Mouse (Mus musculus) gastrocnemius, adult 18-20 months (tissue): ENCODE measurements around the gene Stxbp6. TPM values are rescaled to one million over a fixed set of nuclear protein-coding genes. Genes with fewer than 3 reads are reported as not detected.

Experiments
- DNase-seq: peaks from one replicate; pipeline ENCODE4 v3.0.0; 2021; ENCODE audit warnings: low spot score
- total RNA-seq, 2 experiments: library from RNA; stranded (reverse); gene quantifications; 2 replicates each; pipeline ENCODE4 v1.2.3; 2021

Gene Stxbp6
- total RNA-seq, 2 experiments from 2014 or later, result 4.7 to 5.0 TPM

GRCm38 (mm10) chr12:44997422-44997821 lies 77.1 kb downstream of the Stxbp6 start:
- no peak for DNase-seq

- DNase-seq, result no peak
These were observed 77.6 kb downstream of the Stxbp6 start for GRCm38 (mm10) chr12:44996897-44997296.

GRCm38 (mm10) chr12:44996274-44996673 lies 78.2 kb downstream of the Stxbp6 start:
- no peak for DNase-seq

GRCm38 (mm10) chr12:44993391-44993790 lies 81.1 kb downstream of the Stxbp6 start:
- DNase-seq, result peak; percentile 50

GRCm38 (mm10) chr12:44992847-44993246 lies 81.7 kb downstream of the Stxbp6 start:
- no peak for DNase-seq

GRCm38 (mm10) chr12:44990379-44990778 lies 84.1 kb downstream of the Stxbp6 start:
- DNase-seq, result no peak

- DNase-seq, result no peak
These were observed 85.5 kb downstream of the Stxbp6 start for GRCm38 (mm10) chr12:44989011-44989410.

GRCm38 (mm10) chr12:44987762-44988161 lies 86.7 kb downstream of the Stxbp6 start:
- no peak for DNase-seq

GRCm38 (mm10) chr12:44979316-44979848 lies 95.1 kb downstream of the Stxbp6 start:
- DNase-seq, result no peak

GRCm38 (mm10) chr12:44975266-44975665 lies 99.2 kb downstream of the Stxbp6 start:
- DNase-seq, result no peak

- no peak for DNase-seq
These were observed 103.0 kb downstream of the Stxbp6 start for GRCm38 (mm10) chr12:44971477-44971876.

GRCm38 (mm10) chr12:44967448-44967847 lies 107.1 kb downstream of the Stxbp6 start:
- no peak for DNase-seq

- DNase-seq, result no peak
These were observed 117.0 kb downstream of the Stxbp6 start for GRCm38 (mm10) chr12:44957474-44957873.

GRCm38 (mm10) chr12:44953121-44953520 lies 121.4 kb downstream of the Stxbp6 start:
- DNase-seq, result peak; percentile 36

- no peak for DNase-seq
These were observed 122.4 kb downstream of the Stxbp6 start for GRCm38 (mm10) chr12:44952072-44952471.

GRCm38 (mm10) chr12:44950559-44950958 lies 124.0 kb downstream of the Stxbp6 start:
- DNase-seq, result no peak

- no peak for DNase-seq
These were observed 126.7 kb downstream of the Stxbp6 start for GRCm38 (mm10) chr12:44947823-44948222.

- DNase-seq, result no peak
These were observed 134.2 kb downstream of the Stxbp6 start for GRCm38 (mm10) chr12:44940325-44940724.

- no peak for DNase-seq
These were observed 135.4 kb downstream of the Stxbp6 start for GRCm38 (mm10) chr12:44939106-44939505.

- DNase-seq, result no peak
These were observed 141.6 kb downstream of the Stxbp6 start for GRCm38 (mm10) chr12:44932954-44933353.

GRCm38 (mm10) chr12:44931716-44932115 lies 142.8 kb downstream of the Stxbp6 start:
- no peak for DNase-seq

GRCm38 (mm10) chr12:44928456-44928855 lies 146.1 kb downstream of the Stxbp6 start:
- DNase-seq, result no peak

- DNase-seq, result no peak
These were observed 148.6 kb downstream of the Stxbp6 start for GRCm38 (mm10) chr12:44925901-44926300.

- DNase-seq, result no peak
These were observed 151.2 kb downstream of the Stxbp6 start for GRCm38 (mm10) chr12:44923273-44923672.
